Mouse (Mus musculus) stomach, postnatal 0 days (tissue): ENCODE results near the gene 5330417H12Rik.

Source experiments
- CTCF ChIP-seq: IDR thresholded peaks from 2 replicates; pipeline ENCODE4 v1.5.1; 2016; ENCODE audit warnings: antibody characterized with exemption, low read depth, mild to moderate bottlenecking, moderate library complexity
- EP300 ChIP-seq: optimal IDR thresholded peaks from 2 replicates; pipeline ENCODE3; 2016; ENCODE audit warnings: antibody characterized with exemption

GRCm38 (mm10) chr7:107656451-107656850 is 31.5 kb upstream of the 5330417H12Rik start:
- no peak for TF ChIP-seq CTCF
- TF ChIP-seq EP300, result no peak
